Mouse (Mus musculus): Measurements from ENCODE around the gene Sccpdh.
A peak's percentile ranks its signal among the peaks of the same experiment; 100 is the strongest.

The Sccpdh gene

GRCm38 (mm10) chr1:179734500-179735474 is 66.8 kb downstream of the Sccpdh start:
- DNase-seq (ENCODE audit: low spot score in 2 of 2) = peak in 1 of 2 experiments; percentile 39

- DNase-seq (ENCODE audit: low spot score in 2 of 2) = no peak
These were observed 68.5 kb downstream of the Sccpdh start for GRCm38 (mm10) chr1:179736483-179736882.

All from heart, adult 9 months (tissue).